Mouse (Mus musculus) left cerebral cortex, adult 11 months (tissue): ENCODE results near the gene Nr2c2ap.

ENCODE experiments used
- DNase-seq: peaks from one replicate; pipeline ENCODE4 v3.0.0; 2022; ENCODE audit warnings: low spot score

Gene Nr2c2ap

DNA sequence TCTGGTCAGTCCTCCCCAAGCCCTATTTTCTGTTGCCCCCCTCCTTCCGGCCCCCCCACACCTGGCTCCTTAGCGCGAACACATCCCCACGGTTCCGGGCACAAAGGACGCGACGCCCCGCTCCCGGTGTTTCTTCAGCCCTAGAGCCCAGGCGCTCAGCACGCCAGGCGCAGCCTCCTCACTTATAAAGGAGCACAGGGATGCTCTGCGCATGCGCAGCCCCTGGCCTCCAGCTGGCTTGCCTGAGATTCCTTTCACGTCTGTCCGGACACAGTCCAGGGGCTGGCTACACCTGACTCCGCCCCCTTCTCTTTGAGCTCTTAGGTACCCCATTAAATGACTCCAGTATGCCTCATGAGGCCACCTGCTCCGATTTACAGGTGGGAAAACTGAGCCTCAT is 10.5 kb upstream of the Nr2c2ap start, which contains the start of gene Ncan:
Gene Ncan, minus strand, starts transcription at position 207 of the 400 bp plus-strand sequence.
- DNase-seq: peak; percentile 85

DNA sequence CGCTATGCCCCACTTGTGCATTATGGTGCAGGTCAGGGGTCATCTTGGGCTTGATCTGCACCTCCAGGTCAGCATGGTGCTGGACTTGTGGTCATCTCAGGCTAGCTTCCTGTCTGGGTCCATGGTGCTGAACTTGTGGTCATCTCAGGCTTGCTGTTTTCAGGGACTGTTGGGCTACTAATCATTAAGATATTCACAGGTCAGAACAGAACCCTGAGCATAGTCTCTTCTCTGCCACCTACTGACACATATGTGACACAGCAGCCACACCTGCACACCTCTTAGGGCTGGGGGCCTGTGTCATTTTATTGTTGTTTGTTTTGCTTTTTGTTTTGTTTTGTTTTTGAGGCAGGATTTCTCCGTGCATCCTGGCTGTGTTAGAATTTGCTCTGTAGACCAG is 8.3 kb upstream of the Nr2c2ap start:
- DNase-seq: no peak

DNA sequence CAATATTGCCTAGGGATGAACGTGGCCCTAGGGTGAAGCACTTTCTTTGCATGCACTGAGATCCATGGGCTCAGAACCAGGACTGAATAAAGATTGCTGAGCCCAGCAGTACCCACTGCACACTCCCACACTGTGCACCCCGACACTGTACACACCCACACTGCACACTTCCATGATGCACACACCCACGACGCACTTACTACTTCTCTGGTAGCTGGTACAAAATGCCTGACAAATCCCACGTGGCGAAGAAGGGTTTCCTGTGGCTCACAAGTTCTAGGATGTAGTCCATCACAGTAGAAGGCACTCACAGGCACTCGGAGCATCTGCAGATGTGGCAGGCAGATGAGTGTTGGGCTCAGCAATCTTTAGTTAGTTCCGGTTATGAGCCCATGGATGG is 6.1 kb upstream of the Nr2c2ap start:
- no peak for DNase-seq

DNA sequence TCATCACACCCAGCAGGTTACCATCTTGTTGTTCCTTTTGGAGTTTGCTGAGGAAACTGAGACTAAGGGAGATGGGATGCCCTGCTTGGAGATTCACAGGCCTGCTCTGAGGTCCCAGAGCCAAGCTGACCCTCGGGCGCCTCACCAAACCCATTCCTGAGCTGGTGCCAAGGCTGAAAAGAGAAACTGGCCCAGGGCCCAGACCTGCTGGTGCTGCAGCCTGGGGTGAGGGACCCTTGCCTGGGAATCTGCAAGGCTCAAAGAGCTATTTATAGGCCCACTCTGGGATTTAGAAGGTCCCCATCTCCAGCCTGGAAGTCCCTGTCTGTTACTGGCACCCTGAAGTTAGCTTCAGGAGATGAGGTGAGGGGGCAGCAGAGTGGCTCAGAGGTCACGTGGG is 2.7 kb upstream of the Nr2c2ap start:
- DNase-seq: no peak

DNA sequence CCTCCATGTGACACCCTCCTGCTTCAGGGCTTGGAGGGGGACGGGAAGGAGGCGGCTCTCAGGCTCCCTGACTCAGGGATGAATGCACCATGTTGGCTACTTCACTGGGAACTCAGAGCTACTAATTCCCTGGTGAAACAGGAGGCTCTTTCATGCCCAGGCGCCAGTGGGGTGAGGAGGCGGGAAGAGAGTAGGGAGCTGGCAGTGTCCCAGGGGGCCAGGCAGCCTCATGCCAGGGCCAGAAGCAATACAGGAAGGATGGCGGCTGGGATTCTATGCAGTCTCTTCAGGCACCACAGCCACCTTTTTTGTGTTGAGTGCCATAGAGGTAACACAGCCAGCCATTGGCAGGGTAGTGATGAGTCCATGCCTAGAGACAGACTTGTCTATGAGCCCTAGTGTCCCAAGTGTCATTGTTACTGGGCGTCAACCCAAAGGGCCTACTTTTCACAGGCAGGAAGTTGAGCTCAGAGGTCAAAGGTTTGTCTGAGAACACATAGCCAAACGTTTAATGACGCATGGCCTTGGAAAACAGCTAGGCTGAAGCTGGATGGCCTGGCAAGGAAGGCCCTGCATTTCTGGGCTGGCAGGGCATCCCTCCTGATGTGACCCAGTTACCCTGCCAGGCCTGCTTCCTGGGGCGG is 1.7 kb upstream of the Nr2c2ap start:
- DNase-seq: peak; percentile 70

DNA sequence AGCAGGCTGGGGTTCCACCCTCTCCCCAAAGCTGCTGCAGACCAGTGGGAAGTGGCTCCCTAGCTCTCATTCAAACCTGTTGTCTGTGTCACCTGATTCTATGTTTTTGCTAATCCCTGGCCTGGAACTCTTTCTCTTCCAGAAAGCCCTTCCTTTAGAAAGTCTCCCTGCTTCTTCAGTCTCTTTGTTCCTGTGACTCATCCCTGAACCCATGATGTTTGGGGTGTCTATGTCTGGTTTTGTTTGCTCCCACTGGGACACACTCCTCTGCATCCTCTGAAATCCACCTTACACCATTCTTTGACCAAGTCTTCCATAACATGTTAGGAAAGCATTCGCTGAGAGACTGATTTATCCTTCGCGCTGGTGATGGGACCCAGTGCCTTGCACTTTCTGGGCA is 1.1 kb upstream of the Nr2c2ap start:
- DNase-seq: no peak

DNA sequence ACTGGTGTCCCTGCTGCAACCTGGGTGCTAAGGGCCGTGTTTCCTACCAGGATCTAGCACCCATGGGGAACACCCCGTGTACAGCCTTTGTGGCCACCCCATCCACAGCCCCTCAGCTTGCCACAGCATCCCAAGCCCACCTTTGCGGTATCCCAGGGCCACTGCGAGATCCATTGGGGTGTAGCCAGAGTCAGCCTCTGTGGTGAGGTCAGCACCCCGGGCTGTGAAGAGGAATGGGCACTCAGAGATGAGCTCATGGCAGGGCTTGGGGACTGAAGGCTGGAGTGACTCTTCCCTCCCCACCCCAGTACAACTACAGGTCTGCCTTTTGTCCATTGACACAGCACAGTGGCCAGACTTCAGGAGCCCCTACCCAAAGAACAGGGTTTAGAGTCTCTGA is 3.0 kb downstream of the Nr2c2ap start:
- no peak for DNase-seq

DNA sequence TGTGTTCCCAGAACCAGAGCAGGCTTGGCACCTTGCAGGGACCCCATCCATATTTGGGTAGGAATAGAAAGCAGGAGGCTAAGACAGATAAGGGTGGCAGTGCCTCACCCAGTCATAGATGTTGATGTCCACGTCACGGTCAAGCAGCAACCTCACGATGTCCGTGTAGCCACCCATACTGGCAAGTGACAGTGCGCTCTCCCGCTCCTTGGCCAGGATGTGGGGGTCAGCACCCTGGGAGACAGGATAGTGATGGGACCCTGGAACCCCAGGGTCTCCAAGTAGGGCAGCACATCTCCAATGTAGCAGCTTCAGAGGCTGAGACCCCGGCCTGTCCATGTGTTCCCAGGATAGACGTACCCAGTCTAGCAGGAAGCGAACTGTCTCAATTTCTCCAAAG is 3.8 kb downstream of the Nr2c2ap start:
- DNase-seq: no peak

DNA sequence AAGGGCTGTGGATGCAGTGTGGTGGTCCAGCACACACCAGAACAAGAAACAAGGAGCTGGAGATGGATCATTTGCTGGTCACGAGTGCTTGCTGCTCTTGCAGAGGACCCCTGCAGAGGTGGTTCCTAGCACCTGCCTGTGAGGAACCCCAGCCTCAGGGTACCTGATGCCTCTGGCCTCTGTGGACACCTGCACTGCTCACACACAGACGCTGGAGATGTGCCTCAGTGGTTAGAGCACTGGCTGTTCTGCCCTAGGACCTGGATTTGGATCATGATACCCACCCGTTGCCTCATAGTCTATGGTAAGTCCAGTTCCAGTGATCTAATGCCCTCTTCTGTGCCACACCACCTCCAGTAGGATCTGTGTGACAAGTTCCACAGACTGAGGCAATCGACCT is 5.5 kb downstream of the Nr2c2ap start:
- DNase-seq: no peak

DNA sequence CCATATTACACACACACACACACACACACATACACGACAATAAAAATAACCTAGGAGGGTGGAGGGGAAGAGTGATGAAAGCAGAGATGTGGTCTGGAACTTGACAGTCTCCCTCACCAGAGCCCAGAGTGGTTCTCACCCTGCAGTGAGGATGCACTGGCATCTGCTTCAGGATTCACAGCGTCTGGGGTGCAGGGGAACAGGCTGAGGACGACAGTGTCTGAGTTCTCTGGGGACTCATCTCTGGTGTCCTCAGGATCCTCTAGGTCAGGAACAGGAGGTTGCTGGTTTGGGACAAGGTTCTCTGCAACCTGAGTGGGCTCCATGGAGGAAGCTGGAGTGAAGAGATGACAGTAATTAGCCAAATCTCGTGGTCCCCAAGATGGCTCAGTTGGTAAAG is 6.8 kb downstream of the Nr2c2ap start:
- no peak for DNase-seq

DNA sequence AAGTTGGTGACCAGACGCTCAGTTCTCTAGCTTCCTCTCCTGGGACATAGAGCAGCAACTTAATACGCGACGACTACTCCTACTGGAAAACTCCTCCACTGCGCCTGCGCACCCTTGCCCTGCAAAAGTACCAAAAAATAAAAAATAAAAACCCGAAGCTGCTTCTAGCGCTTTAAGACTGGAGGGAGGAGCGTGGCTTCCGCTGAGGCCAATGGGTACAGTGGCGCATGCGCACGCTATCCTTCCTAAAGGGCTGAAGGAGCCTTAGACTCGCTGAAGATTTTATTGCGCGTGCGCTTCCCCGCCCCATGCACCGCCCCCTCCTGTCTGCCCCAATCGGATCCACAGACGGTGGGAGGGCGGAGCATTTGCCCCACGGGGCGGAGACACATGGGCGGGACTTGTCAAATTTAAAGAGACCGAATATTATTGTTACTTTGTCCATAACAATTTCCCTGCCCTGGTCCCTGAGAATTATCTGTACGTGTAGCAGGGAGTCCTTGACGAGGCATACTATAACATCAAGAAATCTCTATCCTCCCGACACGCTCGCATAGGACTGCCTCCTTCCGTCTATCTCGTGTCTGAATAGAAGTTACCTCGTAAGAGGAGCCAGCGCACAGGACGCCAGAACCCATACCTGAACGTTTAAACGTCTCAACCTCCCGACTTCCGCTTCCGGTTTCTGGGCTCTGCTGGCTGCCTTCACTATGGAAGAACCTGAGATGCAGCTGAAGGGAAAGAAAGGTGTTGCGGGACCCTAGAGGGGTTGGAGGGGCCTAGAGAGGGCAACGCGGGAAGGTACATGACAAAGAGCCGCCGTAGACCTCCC is 8.1 kb downstream of the Nr2c2ap start, which contains the start of the genes Rfxank, Borcs8 and Mef2b:
Gene Rfxank, minus strand, starts transcription at position 129 of the 832 bp plus-strand sequence.
Gene Borcs8, plus strand, starts transcription at position 474 of the 832 bp plus-strand sequence.
Gene Mef2b, plus strand, starts transcription at position 686 of the 832 bp plus-strand sequence.
- peak; percentile 97 for DNase-seq

DNA sequence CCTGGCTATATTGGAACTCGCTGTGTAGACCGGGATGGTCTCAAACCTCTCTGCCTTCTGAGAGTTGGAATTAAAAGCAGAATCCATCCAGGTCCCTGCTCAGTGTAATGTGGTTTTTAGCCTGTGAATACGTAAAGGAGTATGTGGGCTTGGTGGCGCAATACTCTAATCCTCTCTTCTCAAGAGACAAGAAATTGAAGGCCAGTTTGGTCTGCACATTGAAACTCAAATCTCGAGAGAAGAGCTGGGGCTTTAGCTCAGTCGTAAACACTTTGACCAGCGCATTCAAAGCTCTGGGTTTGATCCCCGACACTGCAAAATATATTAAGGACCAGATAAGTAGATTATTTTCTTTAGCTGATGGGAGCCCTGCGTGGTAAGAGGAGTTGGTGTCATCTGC is 8.8 kb downstream of the Nr2c2ap start:
- no peak for DNase-seq

DNA sequence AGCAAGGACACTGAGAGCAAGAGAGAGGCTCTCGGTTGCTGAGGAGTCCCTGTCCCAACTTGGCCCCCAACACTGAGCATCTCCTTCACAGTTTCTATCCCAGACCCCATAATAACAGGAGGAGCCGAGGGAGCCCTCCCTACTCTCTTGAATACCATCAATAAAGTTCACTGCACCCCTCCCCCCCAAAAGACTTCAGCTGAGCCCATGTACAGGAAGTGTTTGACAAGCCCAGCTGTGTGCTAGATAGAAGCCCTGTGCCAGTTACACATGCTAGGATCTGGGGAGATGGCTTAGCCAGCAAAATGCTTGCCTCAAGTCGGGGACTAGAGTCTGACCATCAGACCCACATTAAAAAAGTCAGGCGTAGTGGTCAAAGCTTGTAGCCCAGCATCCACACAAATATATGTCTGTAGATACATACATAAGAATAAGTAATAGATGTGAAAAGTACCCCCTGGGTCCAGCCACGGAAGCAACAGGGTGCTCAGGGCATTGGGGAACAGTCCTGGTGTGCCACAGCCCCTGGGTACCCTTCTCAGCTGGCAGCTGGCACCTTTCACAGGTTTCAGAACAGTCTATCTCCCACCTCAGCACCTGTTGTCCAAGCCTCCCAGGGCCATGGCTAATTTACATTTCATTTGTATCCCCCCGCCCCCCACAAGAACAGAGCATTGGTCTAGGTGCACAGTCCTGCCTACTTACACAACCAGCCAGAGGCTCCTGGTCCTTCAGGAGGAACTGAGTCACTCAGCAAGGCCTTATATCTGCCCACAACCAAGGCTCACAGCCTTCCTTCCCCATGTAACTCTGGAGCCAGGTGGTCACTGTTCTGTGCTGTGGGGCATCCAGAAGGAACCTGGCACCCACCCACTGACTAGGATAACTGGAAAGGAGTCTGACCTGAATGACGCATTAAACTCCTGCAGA is 16.8 kb downstream of the Nr2c2ap start:
- no peak for DNase-seq

DNA sequence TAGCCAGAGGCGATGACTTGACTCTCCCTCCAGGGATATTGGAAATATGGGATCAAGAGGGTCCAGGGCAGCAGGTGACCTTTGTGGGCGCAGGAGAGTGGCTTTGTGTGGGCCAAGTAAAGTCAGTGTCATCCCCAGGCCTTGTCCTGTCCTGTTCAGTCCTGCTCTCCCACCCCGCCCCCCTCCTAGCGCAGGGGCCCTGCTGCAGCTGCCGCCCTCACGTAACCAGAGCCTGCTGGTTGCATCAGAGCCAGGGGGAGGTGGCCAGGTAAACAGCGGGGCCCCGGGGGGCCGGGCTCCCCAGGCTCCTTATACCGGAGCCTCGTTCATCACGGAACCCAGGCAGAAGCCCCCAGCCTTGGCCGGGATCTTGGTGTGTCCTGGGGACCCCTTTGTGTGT is 19.0 kb downstream of the Nr2c2ap start:
- DNase-seq: no peak

DNA sequence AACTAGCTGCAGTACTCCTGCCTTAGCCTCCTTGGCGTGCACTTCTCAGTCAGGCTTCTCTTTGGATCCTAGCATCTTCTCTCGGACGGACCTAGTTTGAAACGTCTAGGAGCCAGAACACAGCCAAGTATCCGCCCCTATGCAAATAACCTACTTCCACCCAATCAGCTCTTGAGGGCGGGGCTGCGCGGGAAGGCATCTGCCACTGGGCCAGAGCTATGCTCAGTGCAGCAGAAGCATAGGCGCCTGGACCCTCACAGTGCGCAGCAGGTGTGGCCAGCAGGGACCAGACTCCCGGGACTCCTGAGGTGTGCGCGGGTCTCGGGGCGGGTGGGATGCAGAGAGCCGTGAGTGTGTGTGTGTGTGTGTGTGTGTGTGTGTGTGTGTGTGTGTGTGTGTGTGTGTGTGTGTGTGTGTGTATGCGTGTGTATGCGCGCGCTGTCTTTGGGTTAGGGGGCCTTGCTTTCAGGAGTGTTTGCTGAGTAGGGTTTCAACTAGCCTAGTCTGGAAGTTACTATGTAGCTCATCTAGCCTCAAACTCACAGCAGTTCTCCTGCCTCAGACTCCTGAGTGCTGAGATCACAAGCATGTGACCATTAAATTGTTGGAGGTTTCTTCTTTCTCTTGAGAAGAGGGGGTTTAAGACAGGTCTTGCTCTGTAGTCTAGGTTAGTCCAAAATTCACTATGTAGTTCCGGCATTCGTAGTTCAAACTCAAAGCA is 21.6 kb downstream of the Nr2c2ap start:
- no peak for DNase-seq

DNA sequence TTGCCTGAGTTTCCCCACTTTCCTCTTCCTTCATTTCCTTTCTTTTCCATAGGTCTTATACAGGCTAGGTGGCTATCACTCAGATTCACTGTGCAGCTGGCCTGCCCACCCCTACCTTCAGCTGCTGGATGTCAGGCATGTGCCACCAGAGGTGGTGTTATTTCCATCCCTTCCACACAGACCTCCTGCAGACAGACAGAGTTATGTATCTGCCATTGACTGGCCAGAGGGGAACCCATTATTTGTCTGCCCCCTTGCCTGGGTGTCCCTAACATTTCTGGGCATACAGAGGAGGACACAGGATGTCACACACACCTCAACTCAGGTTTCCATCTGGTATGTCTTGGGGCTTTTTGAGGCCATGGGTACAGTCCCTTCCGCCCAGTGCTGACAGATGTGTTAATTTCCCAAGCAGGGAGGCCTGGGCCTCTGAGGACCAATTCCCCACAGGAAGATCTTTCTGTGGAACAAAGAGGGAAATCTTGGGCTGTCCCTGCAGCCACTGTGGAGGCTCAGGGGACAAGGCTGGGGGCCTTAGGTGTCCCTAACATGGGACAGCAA is 26.2 kb downstream of the Nr2c2ap start:
- DNase-seq: no peak

DNA sequence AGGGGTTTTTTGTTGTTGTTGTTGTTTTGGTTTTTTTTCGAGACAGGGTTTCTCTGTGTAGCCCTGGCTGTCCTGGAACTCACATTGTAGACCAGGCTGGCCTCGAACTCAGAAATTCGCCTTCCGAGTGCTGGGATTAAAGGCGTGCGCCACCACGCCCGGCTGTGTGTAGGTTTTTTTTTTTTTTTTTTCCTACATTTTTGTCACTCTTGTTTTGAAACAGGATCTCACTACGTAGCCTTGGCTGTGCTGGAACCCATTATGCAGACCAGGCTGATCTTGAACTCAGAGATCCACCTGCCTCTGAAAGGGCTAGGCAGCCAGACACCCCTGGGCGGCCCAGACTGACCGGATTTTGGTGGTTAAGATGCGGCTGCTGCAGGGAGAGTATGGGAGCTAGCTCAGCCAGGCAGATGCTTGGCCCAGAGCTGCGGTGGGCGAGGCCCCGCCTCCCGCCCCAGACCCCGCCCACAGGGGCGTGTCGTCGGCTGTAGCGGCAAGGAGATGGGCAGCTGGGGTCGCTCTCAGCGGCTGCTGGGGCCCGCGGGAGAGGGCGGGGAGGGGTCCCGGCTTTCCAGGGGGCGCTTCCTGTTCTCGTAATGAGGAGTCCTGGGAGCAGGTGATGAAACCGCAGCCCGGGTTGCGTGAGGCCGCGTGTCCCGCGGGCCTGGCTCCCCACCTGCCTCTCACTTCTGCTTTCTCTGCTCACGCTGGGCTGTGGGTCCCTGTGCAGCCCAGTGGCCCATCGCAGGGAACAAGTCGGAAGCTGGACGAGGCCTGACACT is 27.1 kb downstream of the Nr2c2ap start:
- no peak for DNase-seq

DNA sequence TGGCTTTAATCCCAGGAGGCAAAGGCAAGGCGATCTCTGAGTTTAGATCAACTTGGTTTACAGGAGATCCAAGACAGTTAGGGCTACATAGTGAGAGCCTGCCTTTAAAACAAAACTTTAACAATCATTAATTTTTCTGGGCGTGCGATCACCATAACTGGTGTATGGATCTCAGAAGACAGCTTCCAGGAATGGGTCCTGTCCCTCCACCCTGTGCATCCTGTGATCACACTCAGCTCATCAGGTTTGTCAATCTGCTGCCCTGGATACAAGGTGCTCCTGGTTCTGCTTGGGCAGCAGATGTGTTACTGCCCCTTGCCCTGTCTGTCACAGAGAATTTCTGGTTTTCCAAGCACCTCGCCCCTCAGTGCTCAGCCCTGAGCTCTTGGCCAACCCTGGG is 28.1 kb downstream of the Nr2c2ap start:
- no peak for DNase-seq

DNA sequence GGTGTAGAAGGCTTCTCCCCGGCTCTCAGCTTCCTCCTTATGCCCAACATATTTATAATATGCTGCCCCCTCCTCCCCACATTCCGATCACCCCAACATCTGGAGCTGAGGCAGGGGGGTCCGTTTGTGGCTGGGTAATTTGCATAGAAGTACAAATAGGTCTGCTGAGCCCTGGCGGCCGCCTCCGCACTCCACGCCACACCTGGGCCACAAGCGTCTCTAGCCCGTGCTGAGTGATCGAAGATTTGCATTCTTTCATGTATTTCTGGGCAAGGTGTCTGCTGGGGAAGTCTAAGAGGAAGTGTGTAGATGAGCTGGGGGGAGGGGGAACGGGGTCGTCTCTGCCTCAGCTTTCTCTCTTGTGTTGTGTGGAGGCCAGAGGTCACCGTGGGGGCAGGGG is 28.9 kb downstream of the Nr2c2ap start:
- DNase-seq: no peak

DNA sequence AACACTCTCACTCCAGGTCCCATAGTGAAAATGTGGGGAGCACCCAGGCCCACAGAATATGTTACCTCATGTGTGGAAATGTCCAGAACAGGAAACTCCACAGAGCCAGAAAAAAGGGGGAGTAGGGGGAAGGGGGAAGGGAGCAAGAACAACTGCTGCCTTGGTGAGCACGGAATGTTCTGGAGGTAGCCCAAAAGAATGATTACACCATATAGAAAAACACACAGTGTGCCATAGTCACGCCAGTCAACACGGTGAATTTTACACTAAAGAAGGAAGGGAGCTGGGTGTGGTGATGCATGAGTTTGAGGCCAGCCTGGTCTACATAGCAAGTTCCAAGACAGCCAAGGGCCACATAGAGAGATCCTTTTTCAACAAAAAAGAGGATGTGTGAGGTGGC is 32.2 kb downstream of the Nr2c2ap start:
- no peak for DNase-seq
